Mouse (Mus musculus) lung, postnatal 0 days (tissue): ENCODE data around the gene Acat2. TPM values are rescaled to one million over a fixed set of nuclear protein-coding genes. Genes with fewer than 3 reads are reported as not detected.
A peak's percentile ranks its signal among the peaks of the same experiment; 100 is the strongest.
"Not testable (repeated sequence)": the region's sequence is repeated elsewhere in the genome, so short reads cannot be mapped to it uniquely, and the experiment has no call there.

Source experiments
- ATAC-seq: fragments of 200-750 bp; cut with Nextera tagmentation; 2 replicates; pipeline ENCODE4 v1.8.0; 2017; ENCODE audit warnings: moderate library complexity
- DNase-seq: peaks from one replicate; pipeline ENCODE4 v3.0.0-alpha.2; 2016; ENCODE audit warnings: low spot score
- H3K27ac ChIP-seq: fragments of 300-500 bp; sonication (generic); 2 replicates; pipeline ENCODE4 v1.5.1; 2014; ENCODE audit warnings: antibody characterized with exemption, mild to moderate bottlenecking, low read length, mixed read lengths
- H3K27me3 ChIP-seq: fragments of 300-500 bp; sonication (generic); replicated peaks from 2 replicates; pipeline ENCODE4 v1.6.1; 2014; ENCODE audit warnings: low read length, mixed read lengths; ENCODE audit not compliant: insufficient read depth
- H3K36me3 ChIP-seq: fragments of 300-500 bp; sonication (generic); 2 replicates; pipeline ENCODE4 v1.6.1; 2014; ENCODE audit warnings: low read length, mixed read lengths; ENCODE audit not compliant: insufficient read depth
- H3K4me1 ChIP-seq: fragments of 300-500 bp; sonication (generic); 2 replicates; pipeline ENCODE4 v1.6.1; 2014; ENCODE audit warnings: antibody characterized with exemption, low read depth, low read length, mixed read lengths; ENCODE audit not compliant: insufficient read depth
- H3K4me2 ChIP-seq: fragments of 300-500 bp; sonication (generic); replicated peaks from 2 replicates; pipeline ENCODE4 v1.6.1; 2014; ENCODE audit warnings: low read depth, mild to moderate bottlenecking, low read length, moderate library complexity, mixed read lengths
- H3K4me3 ChIP-seq: fragments of 300-500 bp; sonication (generic); 2 replicates; pipeline ENCODE4 v1.5.1; 2014; ENCODE audit warnings: low read depth, low read length
- H3K9ac ChIP-seq: fragments of 300-500 bp; sonication (generic); replicated peaks from 2 replicates; pipeline ENCODE4 v1.6.1; 2014; ENCODE audit warnings: low read depth, mild to moderate bottlenecking
- H3K9me3 ChIP-seq: fragments of 300-500 bp; sonication (generic); 2 replicates; pipeline ENCODE4 v1.6.1; 2016; ENCODE audit warnings: low read length, mixed read lengths
- CTCF ChIP-seq: IDR thresholded peaks from 2 replicates; pipeline ENCODE4 v1.5.1; 2016; ENCODE audit warnings: antibody characterized with exemption, mild to moderate bottlenecking
- EP300 ChIP-seq: IDR thresholded peaks from 2 replicates; pipeline ENCODE4 v1.6.1; 2016; ENCODE audit warnings: antibody characterized with exemption, mild to moderate bottlenecking, control low read depth
- WGBS: fragments of 180-500 bp; shearing (Covaris S2); extraction: QIAGEN DNeasy Blood & Tissue Kit; methylation state at CpG from one replicate; pipeline ENCODE4 v1.1.7; 2014; 5-methylcytosine and 5-hydroxymethylcytosine counted together
- polyA plus RNA-seq: library from polyadenylated mRNA; unstranded; fragments of >200 nt; fragmentation: Nextera tagmentation; extraction: Ambion mirVana; gene quantifications from 2 replicates; pipeline ENCODE4 v1.2.1, GENCODE M21; 2015

Acat2 gene
- 42.8 and 46.0 TPM in 2 replicates for polyA plus RNA-seq

- peak within 1 kb of the TSS; percentile 45; the same call in 1 of the 2 replicates for H3K9ac ChIP-seq
- H3K27me3 ChIP-seq = no peaks in the 10 kb centered on the region
- peak within 1 kb of the TSS; percentile 59 for H3K4me2 ChIP-seq
- peak within 1 kb of the TSS; percentile 64 for H3K4me3 ChIP-seq
- WGBS = 2% methylated on average over 29 of the region's 42 CpGs
- DNase-seq = peak; percentile 95
- no peaks in the 10 kb centered on the region for H3K36me3 ChIP-seq
- peak within 1 kb of the TSS; percentile 71 for H3K27ac ChIP-seq
- ATAC-seq = peak; percentile 98
- H3K9me3 ChIP-seq = no peaks in the 10 kb centered on the region
- TF ChIP-seq EP300 (no peak), CTCF (no peak)
- H3K4me1 ChIP-seq = peaks cover 3% of the 10 kb centered on the region; the same call in 1 of the 2 replicates
These were observed at the start of gene Acat2 for GRCm38 (mm10) chr17:12960331-12960873. Gene Acat2, minus strand, starts transcription at chr17:12960747.

- ATAC-seq (no peak), DNase-seq (peak; percentile 96)
- 16% methylated on average over 3 of the region's 3 CpGs for WGBS
- Histone ChIP-seq H3K4me3 (no peak overlapping the region), H3K4me2 (no peak overlapping the region), H3K9ac (no peak overlapping the region), H3K27me3 (no peaks in the 10 kb centered on the region), H3K4me1 (peaks cover 9% of the 10 kb centered on the region; the same call in 1 of the 2 replicates), H3K36me3 (peaks cover 7% of the 10 kb centered on the region; the same call in 1 of the 2 replicates), H3K9me3 (no peaks in the 10 kb centered on the region), H3K27ac (no peak overlapping the region)
- peak; percentile 70 for TF ChIP-seq CTCF
- TF ChIP-seq EP300 = peak; percentile 68; the same call in 1 of the 2 replicates
These were observed 49.3 kb upstream of the Acat2 start for GRCm38 (mm10) chr17:13009887-13010286.

GRCm38 (mm10) chr17:13008528-13008927, 48.0 kb upstream of the Acat2 start:
- no peak for ATAC-seq
- 5% methylated on average over 10 of the region's 10 CpGs for WGBS
- Histone ChIP-seq H3K4me2 (peak overlapping the region; percentile 85), H3K27ac (peak overlapping the region; percentile 95), H3K36me3 (peaks cover 6% of the 10 kb centered on the region; the same call in 1 of the 2 replicates), H3K4me1 (peaks cover 9% of the 10 kb centered on the region; the same call in 1 of the 2 replicates), H3K27me3 (no peaks in the 10 kb centered on the region), H3K4me3 (peak overlapping the region; percentile 89), H3K9ac (peak overlapping the region; percentile 74), H3K9me3 (no peaks in the 10 kb centered on the region)
- TF ChIP-seq EP300 (peak; percentile 19; the same call in 1 of the 2 replicates), CTCF (no peak)
- peak; percentile 49 for DNase-seq

GRCm38 (mm10) chr17:13007730-13008425, 47.3 kb upstream of the Acat2 start:
- Histone ChIP-seq H3K4me2 (peak overlapping the region; percentile 85), H3K36me3 (peaks cover under 1% of the 10 kb centered on the region; the same call in 1 of the 2 replicates), H3K9me3 (no peaks in the 10 kb centered on the region), H3K4me1 (peaks cover 9% of the 10 kb centered on the region; the same call in 1 of the 2 replicates), H3K9ac (peak overlapping the region; percentile 74), H3K27ac (peak overlapping the region; percentile 95), H3K4me3 (peak overlapping the region; percentile 89), H3K27me3 (no peaks in the 10 kb centered on the region)
- WGBS = 2% methylated on average over 66 of the region's 76 CpGs
- ATAC-seq = peak; percentile 98
- TF ChIP-seq CTCF = peak; percentile 56
- no peak for TF ChIP-seq EP300
- peak; percentile 98 for DNase-seq

- peaks cover 9% of the 10 kb centered on the region; the same call in 1 of the 2 replicates for H3K4me1 ChIP-seq
- TF ChIP-seq CTCF = no peak
- no peak for TF ChIP-seq EP300
- no peaks in the 10 kb centered on the region for H3K9me3 ChIP-seq
- H3K27me3 ChIP-seq = no peaks in the 10 kb centered on the region
- DNase-seq = no peak
- 54% methylated on average over 5 of the region's 5 CpGs for WGBS
- ATAC-seq = no peak
- H3K4me3 ChIP-seq = peak overlapping the region; percentile 89
- peak overlapping the region; percentile 43; the same call in 1 of the 2 replicates for H3K9ac ChIP-seq
- peak overlapping the region; percentile 85 for H3K4me2 ChIP-seq
- H3K27ac ChIP-seq = peak overlapping the region; percentile 64
- no peaks in the 10 kb centered on the region for H3K36me3 ChIP-seq
These were observed 46.4 kb upstream of the Acat2 start for GRCm38 (mm10) chr17:13006984-13007383.

- DNase-seq, H3K27me3 ChIP-seq, H3K9me3 ChIP-seq, ATAC-seq, H3K4me1 ChIP-seq, H3K36me3 ChIP-seq: not testable (repeated sequence)
- Histone ChIP-seq H3K4me2 (peak within 1 kb of the TSS; percentile 85), H3K4me3 (peak within 1 kb of the TSS; percentile 89), H3K9ac (peak within 1 kb of the TSS; percentile 43; the same call in 1 of the 2 replicates), H3K27ac (peak within 1 kb of the TSS; percentile 95)
- 86% methylated on average over 2 of the region's 2 CpGs for WGBS
These were observed 46.0 kb upstream of the Acat2 start, which contains the start of gene Sod2 for GRCm38 (mm10) chr17:13006546-13006945. Gene Sod2, plus strand, starts transcription at chr17:13006846.

- 55% methylated on average over 2 of the region's 2 CpGs for WGBS
- not testable (repeated sequence) for ATAC-seq
These were observed 43.9 kb upstream of the Acat2 start for GRCm38 (mm10) chr17:13004436-13004835.

More at GRCm38 (mm10) chr17:13004436-13004835, 43.9 kb upstream of the Acat2 start:
- H3K27me3 ChIP-seq, H3K27ac ChIP-seq, H3K4me1 ChIP-seq, H3K9ac ChIP-seq, DNase-seq, H3K4me3 ChIP-seq, H3K36me3 ChIP-seq, H3K4me2 ChIP-seq, H3K9me3 ChIP-seq: not testable (repeated sequence)
